Mouse (Mus musculus): ENCODE data around the gene Os9. TPM values are rescaled to one million over a fixed set of nuclear protein-coding genes. Genes with fewer than 3 reads are reported as not detected.

Gene Os9
- polyA plus RNA-seq (2017; shearing (Covaris generic)), result 232 TPM

DNA sequence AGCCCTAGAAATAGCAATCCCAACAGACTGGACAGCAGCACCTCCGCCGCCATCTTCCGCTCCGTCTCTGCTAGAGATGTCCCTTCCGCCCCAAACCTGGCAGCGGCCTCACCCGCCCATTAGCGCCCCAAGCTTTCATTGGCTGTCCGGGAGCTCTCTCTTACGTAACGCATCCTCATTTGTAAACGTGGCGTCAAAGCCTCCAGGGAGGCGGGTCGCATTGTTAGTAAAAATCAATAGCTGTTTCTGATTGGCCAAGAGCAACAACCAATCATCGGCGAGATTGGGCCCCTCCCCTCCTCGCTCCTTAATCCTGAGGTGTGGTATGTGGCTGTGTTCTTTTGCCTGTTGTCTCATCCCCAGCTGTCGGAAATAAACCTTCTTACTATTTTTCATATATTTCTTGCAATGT, at the start of gene Os9:
Os9 (minus strand) TSS at position 66 of the 412 bp plus-strand sequence.

DNA sequence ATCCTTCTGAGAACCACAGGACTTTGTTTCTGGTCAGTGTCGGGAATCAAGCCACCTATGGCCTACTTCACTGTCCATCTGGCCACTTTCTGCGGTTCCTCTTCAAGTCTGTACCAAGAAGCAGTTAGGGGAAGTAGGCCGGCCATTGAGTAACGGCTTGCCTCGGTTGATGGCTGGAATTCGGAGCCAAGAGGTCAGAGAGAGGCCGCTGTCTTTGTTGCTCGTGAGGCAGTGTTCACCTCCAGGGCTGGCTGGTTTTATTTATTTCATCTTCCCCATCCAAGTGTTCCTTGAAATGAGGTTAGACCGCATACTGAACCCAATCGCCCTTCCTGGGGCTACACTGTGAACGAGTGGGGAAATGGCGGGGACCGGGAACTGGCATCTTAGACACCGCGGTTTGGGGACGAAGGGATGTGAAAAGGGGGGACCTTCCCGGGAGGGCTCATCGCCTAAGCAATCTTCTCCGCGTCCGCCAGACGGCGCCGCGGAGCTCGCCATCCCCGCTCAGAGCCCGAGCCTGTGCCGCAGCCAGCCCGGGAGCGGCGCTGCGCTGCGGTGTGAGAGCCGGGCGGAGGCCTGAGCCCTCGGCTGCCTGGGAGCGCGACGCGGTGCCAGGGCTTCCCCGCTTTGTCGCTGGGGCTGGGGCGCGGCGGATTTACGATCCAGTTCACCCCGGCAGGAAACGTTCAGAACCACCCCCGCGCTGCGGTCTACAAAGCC, 43.9 kb upstream of the Os9 start, which contains the start of gene B4galnt1:
B4galnt1 (plus strand) TSS at position 595 of the 723 bp plus-strand sequence.

DNA sequence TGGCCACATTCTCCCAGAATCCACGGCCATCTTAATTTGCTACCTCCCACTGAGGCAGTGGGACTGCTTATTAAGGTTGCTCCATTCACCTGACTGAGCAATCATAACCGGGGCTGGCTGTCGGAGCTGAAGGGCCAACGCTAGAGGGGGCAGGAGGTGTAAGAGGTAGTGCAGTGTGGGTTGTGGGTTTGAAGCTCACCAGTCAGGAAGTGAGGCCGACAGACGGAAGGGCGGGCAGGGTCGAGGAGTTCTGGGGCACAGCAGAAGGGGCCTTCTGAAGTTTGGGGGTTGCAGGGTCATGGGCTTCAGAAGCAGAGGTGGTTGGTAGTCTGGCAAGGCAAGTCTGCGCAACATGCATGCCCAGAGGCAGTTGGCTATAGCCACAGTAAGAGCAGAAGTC, 45.9 kb downstream of the Os9 start, which contains the start of gene Agap2:
Agap2 (plus strand) TSS at position 205 of the 400 bp plus-strand sequence.

DNA sequence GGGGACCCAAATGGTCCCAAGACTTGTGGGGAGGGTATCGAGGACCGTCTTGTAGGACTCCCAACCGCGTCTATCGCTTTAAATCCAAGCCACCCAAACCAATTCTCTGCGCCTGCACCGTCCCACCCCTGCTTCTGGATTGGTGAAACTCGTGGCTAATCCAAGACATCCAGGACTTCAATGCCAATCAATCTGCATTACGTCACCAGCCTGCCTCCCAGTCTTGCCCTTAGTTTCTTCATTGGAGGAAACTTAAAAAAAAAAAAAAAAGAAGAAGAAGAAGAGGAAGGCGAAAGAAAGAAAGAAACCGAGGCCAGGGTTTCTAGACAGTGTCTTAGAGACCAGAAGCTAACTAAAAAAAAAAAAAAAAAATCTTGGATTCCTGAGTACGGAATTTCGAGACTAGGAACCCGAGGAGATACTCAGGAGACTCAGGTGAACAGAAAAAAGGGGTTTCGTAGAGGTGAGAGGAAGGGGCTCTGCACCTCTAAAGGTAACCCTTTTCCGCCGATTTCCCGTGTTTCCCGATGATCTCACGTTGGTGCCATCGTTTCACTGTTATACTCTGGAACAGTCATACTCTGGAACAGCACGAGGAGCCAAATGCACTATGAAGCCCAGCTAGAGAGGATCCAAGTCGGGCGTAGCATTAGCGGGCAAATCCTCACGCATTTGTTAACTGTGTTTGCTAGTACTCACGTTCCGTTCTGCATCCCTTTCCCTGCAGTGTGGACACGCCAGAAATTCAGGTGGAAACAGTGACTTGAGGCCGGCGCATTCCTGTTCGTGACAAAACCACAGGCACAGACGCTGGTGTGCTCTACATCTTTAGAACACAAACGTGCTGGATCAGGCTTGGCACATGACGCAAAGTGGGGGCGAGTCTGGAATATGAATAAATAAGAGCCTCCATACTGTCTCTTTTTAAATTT, 50.5 kb downstream of the Os9 start, which contains the start of gene Tspan31:
Tspan31 (minus strand) TSS at position 75 of the 932 bp plus-strand sequence.

DNA sequence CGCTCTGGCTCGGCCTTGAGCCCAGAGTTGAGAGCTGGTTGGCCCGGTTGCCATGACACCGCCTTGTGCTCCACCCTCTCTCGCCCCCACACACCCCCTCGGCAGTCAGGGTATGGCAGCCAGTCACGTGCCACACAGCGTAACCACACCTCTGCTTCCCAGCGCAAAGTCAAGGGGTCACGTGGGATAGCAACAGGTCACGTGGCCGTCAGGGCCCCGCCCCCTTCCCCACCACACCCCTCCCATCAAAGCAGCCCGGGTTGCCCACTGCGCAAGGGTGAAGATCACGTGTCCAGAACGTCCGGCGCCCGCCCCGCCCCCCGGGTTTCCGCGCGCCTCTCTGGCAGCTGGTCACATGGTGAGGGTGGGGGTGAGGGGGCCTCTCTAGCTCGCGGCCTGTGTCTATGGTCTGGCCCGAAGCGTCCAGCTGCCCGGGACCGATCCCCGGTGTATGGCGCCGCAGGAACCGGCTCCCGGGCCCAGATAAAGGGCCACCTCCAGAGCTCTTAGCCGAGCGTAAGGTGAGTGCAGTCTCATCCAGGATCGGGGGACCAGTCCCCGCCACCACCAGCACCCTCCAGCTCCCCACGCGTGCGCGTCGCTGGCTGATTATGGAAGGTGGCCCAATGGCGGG, 57.6 kb downstream of the Os9 start, which contains the start of gene Cdk4:
Cdk4 (plus strand) TSS at position 296 of the 634 bp plus-strand sequence.

DNA sequence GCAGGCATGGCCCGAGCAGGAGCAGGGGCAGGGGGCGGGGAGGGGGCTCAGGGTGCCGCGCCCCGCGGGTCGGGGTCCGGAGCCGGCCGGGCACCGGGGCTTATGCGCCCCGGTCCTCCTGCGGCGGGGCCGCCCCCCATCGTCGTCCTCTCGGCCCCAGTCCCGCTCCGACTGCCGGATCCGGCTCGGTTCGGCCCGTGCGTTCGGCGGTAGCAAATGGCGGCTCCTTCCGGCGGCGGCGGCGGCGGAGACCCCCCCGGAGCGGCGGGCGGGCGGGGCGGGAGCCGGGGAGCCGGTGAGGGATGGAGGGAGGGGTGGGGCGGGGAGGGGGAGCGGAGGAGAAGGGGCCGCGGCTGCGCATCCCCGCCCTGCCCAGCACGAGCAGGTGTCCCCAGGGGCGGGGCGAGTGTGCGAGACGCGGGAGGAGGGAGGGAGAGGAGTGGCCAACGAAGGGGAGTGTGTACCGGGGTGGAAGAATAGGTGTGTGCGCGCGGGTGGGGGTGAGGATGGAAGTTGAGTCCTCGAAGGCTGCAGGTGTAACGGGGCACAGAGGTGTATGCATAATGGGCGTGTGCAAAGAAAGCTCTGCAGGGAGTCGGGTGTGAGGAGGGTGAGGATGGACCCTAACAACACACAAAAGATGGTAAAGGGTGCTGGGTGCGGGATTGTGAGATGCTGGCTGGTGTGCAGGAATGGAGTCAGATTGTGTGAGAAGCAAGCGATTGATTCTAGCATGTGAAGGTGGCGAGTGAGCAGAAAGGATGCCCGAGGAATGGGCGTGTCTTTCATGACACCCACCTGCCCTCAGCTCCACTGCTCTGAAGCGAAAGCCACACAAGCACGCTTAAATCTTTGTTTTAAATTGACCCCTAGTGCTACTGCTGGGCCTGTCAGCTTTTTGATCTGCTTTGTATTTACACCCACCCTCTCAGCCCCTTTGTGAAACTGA, 60.7 kb downstream of the Os9 start, which contains the start of gene March9:
March9 (minus strand) TSS at position 217 of the 949 bp plus-strand sequence.

DNA sequence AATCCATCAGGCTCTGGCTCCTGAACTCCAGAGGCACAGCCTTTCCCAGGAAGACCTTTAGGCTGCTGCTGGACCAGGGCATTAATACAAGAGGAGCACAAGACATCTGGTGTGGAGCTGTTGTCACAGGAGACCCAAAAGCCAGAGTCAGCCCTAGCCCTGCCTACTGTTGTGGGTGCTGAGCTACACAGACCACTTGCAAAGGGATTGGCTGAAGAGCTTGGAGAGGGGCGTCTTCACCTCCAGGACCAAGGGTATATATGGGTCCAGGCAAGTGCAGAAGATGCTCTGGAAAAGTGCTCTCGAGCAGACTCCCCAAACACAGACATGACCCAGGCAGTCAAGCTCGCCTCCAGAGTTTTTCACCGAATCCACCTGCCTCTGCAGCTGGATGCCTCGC, 73.0 kb downstream of the Os9 start, which contains the start of gene Cyp27b1:
Cyp27b1 (plus strand) TSS at position 297 of the 400 bp plus-strand sequence.

Other genes with a start within 250 kb of the Os9 start
- gene Atp23, start 219.8 kb downstream of the Os9 start, polyA plus RNA-seq (2017; shearing (Covaris generic)), result 11.3 TPM
- gene Ctdsp2, start 142.4 kb downstream of the Os9 start, polyA plus RNA-seq (2017; shearing (Covaris generic)), result 18.1 TPM
- gene Avil, start 120.4 kb downstream of the Os9 start, polyA plus RNA-seq (2017; shearing (Covaris generic)), result 0.22 TPM
- gene Tsfm, start 90.3 kb downstream of the Os9 start, polyA plus RNA-seq (2017; shearing (Covaris generic)), result 51.0 TPM
- 21.7 TPM for gene Mettl1, start 79.7 kb downstream of the Os9 start, polyA plus RNA-seq (2017; shearing (Covaris generic))
- gene Eef1akmt3, start 79.6 kb downstream of the Os9 start, polyA plus RNA-seq (2017; shearing (Covaris generic)), result 0.18 TPM
- not detected for gene Cyp27b1, start 72.9 kb downstream of the Os9 start, polyA plus RNA-seq (2017; shearing (Covaris generic))
- gene March9, start 60.9 kb downstream of the Os9 start, polyA plus RNA-seq (2017; shearing (Covaris generic)), result 0.32 TPM
- gene Cdk4, start 57.6 kb downstream of the Os9 start, polyA plus RNA-seq (2017; shearing (Covaris generic)), result 398 TPM
- 129 TPM for gene Tspan31, start 50.9 kb downstream of the Os9 start, polyA plus RNA-seq (2017; shearing (Covaris generic))
- 33.5 TPM for gene Agap2, start 45.8 kb downstream of the Os9 start, polyA plus RNA-seq (2017; shearing (Covaris generic))
- 632 TPM for gene B4galnt1, start 44.1 kb upstream of the Os9 start, polyA plus RNA-seq (2017; shearing (Covaris generic))
- 6.5 TPM for gene Slc26a10, start 59.5 kb upstream of the Os9 start, polyA plus RNA-seq (2017; shearing (Covaris generic))
- 0.32 TPM for gene Arhgef25, start 69.0 kb upstream of the Os9 start, polyA plus RNA-seq (2017; shearing (Covaris generic))
- gene Dtx3, start 74.6 kb upstream of the Os9 start, polyA plus RNA-seq (2017; shearing (Covaris generic)), result 141 TPM
- gene Pip4k2c, start 90.5 kb upstream of the Os9 start, polyA plus RNA-seq (2017; shearing (Covaris generic)), result 43.4 TPM
- gene Kif5a, start 142.2 kb upstream of the Os9 start, polyA plus RNA-seq (2017; shearing (Covaris generic)), result 0.33 TPM
- 131 TPM for gene Dctn2, start 145.2 kb upstream of the Os9 start, polyA plus RNA-seq (2017; shearing (Covaris generic))
- gene Mbd6, start 167.9 kb upstream of the Os9 start, polyA plus RNA-seq (2017; shearing (Covaris generic)), result 8.4 TPM
- gene Mars, start 190.7 kb upstream of the Os9 start, polyA plus RNA-seq (2017; shearing (Covaris generic)), result 81.4 TPM
- 164 TPM for gene Arhgap9, start 200.8 kb upstream of the Os9 start, polyA plus RNA-seq (2017; shearing (Covaris generic))
- gene Gli1, start 220.8 kb upstream of the Os9 start, polyA plus RNA-seq (2017; shearing (Covaris generic)), result 0.38 TPM
- not detected for gene Inhbe, start 233.3 kb upstream of the Os9 start, polyA plus RNA-seq (2017; shearing (Covaris generic))
- not detected for gene Inhbc, start 249.3 kb upstream of the Os9 start, polyA plus RNA-seq (2017; shearing (Covaris generic))

All from inflammation-experienced regulatory T-cells, adult 16 weeks (primary cell).